Mouse (Mus musculus) embryonic fibroblast, embryonic 13.5 days (primary cell): ENCODE data around the gene Rps10.

ENCODE experiments used
- CTCF ChIP-seq: IDR thresholded peaks from 2 replicates; pipeline ENCODE4 v1.5.1; 2011; ENCODE audit warnings: mild to moderate bottlenecking, control low read depth, low read length, moderate library complexity, borderline replicate concordance; ENCODE audit not compliant: insufficient read depth
- POLR2A ChIP-seq: IDR thresholded peaks from 2 replicates; pipeline ENCODE4 v1.6.1; 2011; ENCODE audit warnings: low read depth, mild to moderate bottlenecking, control low read depth, low read length, moderate library complexity

DNA sequence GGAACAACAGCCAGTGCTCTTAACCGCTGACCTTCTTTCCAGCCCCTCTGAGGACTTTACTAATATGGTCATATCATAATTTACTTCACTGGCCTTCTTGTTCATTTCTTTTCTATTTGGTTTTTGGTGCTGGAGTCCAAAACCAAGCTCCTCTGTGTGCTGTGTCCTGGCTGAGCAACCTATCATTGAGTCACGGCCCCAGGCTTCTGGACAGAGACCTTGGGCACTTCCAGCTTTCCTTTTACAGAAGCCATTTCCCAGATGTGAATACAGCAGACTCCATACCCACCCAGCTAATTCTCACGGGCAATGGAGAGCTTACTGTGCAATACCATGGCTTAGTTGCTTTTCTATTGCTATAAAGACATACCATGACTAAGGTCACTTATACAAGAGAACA, 36.2 kb downstream of the Rps10 start:
- no peak for TF ChIP-seq CTCF
- TF ChIP-seq POLR2A = no peak
